Mouse (Mus musculus): Measurements from ENCODE around the gene Vmn1r218. TPM values are rescaled to one million over a fixed set of nuclear protein-coding genes. Genes with fewer than 3 reads are reported as not detected.
"Not testable (repeated sequence)": the region's sequence is repeated elsewhere in the genome, so short reads cannot be mapped to it uniquely, and the experiment has no call there.

The Vmn1r218 gene
- total RNA-seq (2021) = not detected
- polyA plus RNA-seq (2012; rRNA removed) = not detected in 2 replicates
- long read RNA-seq = 0 reads

DNA sequence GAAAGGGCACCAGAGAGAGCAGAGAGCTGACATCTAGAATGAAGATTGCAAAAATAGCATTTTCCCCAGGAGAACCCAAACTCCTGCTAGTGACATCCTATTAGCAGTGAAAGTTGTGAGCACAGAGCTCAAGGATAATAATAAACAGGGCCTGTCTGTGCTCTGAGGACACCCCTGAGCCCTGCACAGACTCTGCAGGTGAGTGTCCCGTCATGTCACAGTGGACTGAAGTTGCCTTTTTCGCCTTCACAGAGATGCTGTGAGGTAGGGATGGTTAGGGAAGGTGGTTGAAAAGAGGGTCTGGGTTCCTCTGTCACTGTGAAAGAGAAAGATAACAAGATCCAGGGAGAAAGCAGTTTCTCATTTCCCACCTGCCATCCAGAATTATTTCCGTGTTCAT lies at the start of gene Vmn1r218:
Gene Vmn1r218, plus strand, starts transcription at position 57 of the 400 bp plus-strand sequence.
- no peak for DNase-seq

GRCm38 (mm10) chr13:23094386-23094785 lies 38.6 kb upstream of the Vmn1r218 start:
- no peak for DNase-seq

- not testable (repeated sequence) for DNase-seq
These were observed 14.8 kb upstream of the Vmn1r218 start, which contains the start of gene Vmn1r217 for GRCm38 (mm10) chr13:23118126-23118525. Gene Vmn1r217, minus strand, starts transcription at chr13:23118226.

DNA sequence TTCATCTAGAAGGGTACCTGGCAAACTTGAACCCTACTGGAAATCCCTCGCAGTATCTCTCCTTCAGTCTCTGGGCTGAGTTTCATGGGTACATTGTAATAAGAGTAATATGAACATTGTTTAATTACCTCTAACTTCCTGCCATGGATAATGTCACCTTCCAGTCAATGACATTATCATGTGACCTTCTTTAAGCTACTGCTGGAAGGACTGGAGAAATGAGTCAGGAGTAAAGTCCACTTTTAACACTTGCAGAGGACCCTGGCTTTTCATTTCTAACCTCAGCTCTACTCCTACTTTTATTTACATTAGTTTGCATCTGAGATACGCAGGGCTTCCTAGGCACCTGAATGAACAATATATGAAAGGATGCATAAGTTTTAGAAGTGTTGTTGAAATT lies 12.3 kb upstream of the Vmn1r218 start:
- no peak for DNase-seq

DNA sequence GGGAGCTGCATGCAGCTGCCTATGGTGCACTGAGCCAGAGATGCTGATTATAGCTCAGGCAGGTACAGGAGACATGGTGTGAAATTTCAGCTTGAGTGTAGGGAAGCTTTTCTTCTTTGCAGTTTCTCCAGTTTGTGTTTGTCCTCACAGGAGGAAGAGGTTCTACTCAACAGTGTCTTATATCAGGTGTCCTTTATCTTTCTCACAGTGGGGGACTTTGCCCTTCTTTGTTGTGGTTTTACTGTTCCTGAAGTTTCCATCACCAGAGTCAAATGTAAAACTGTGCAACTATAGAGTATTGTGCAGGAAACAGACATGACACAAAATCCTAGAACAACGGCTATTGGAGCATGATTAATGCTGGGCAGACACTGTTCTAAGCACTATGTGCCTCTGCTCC lies 546 bp downstream of the Vmn1r218 start:
- DNase-seq = no peak

GRCm38 (mm10) chr13:23138880-23139279 lies 5.9 kb downstream of the Vmn1r218 start:
- no peak for DNase-seq

GRCm38 (mm10) chr13:23157848-23158247 lies 24.9 kb downstream of the Vmn1r218 start:
- no peak for DNase-seq

GRCm38 (mm10) chr13:23159012-23159411 lies 26.1 kb downstream of the Vmn1r218 start, which contains the start of gene Vmn1r219:
Gene Vmn1r219, plus strand, starts transcription at chr13:23159312.
- no peak for DNase-seq

- not testable (repeated sequence) for DNase-seq
These were observed 33.5 kb downstream of the Vmn1r218 start for GRCm38 (mm10) chr13:23166471-23166870.

- DNase-seq = no peak
These were observed 54.9 kb downstream of the Vmn1r218 start, which contains the start of gene Vmn1r220 for GRCm38 (mm10) chr13:23187875-23188274. Gene Vmn1r220, minus strand, starts transcription at chr13:23187975.

Other genes starting within 250 kb of the Vmn1r218 start
- gene Vmn1r212, start 248.9 kb upstream of the Vmn1r218 start, total RNA-seq (2021) = not detected
- gene Vmn1r212, start 248.9 kb upstream of the Vmn1r218 start, polyA plus RNA-seq (2012; rRNA removed) = not detected in 2 replicates
- not detected for gene Vmn1r213, start 125.5 kb upstream of the Vmn1r218 start, total RNA-seq (2021)
- gene Vmn1r213, start 125.5 kb upstream of the Vmn1r218 start, polyA plus RNA-seq (2012; rRNA removed) = not detected in 2 replicates
- not detected for gene Vmn1r214, start 102.7 kb upstream of the Vmn1r218 start, total RNA-seq (2021)
- not detected in 2 replicates for gene Vmn1r214, start 102.7 kb upstream of the Vmn1r218 start, polyA plus RNA-seq (2012; rRNA removed)
- gene Vmn1r215, start 65.1 kb upstream of the Vmn1r218 start, total RNA-seq (2021) = not detected
- gene Vmn1r215, start 65.1 kb upstream of the Vmn1r218 start, polyA plus RNA-seq (2012; rRNA removed) = not detected in 2 replicates
- not detected for gene Vmn1r217, start 14.9 kb upstream of the Vmn1r218 start, total RNA-seq (2021)
- not detected in 2 replicates for gene Vmn1r217, start 14.9 kb upstream of the Vmn1r218 start, polyA plus RNA-seq (2012; rRNA removed)
- not detected for gene Vmn1r219, start 26.2 kb downstream of the Vmn1r218 start, total RNA-seq (2021)
- not detected in 2 replicates for gene Vmn1r219, start 26.2 kb downstream of the Vmn1r218 start, polyA plus RNA-seq (2012; rRNA removed)
- gene Vmn1r220, start 54.8 kb downstream of the Vmn1r218 start, total RNA-seq (2021) = not detected
- gene Vmn1r220, start 54.8 kb downstream of the Vmn1r218 start, polyA plus RNA-seq (2012; rRNA removed) = not detected in 2 replicates
- gene Vmn1r221, start 81.0 kb downstream of the Vmn1r218 start, total RNA-seq (2021) = not detected
- not detected in 2 replicates for gene Vmn1r221, start 81.0 kb downstream of the Vmn1r218 start, polyA plus RNA-seq (2012; rRNA removed)
- not detected for gene Vmn1r222, start 102.8 kb downstream of the Vmn1r218 start, total RNA-seq (2021)
- not detected in 2 replicates for gene Vmn1r222, start 102.8 kb downstream of the Vmn1r218 start, polyA plus RNA-seq (2012; rRNA removed)
- gene Vmn1r223, start 114.0 kb downstream of the Vmn1r218 start, total RNA-seq (2021) = not detected
- not detected in 2 replicates for gene Vmn1r223, start 114.0 kb downstream of the Vmn1r218 start, polyA plus RNA-seq (2012; rRNA removed)
- gene Zfp322a, start 236.1 kb downstream of the Vmn1r218 start, total RNA-seq (2021) = 10 to 100 TPM; 16.3 to 20.7 TPM
- 0.40 and 0.53 TPM in 2 replicates for gene Zfp322a, start 236.1 kb downstream of the Vmn1r218 start, polyA plus RNA-seq (2012; rRNA removed)